Mouse (Mus musculus) heart, postnatal 0 days (tissue): Measurements from ENCODE around the gene Kctd19.

Experiments
- CTCF ChIP-seq: IDR thresholded peaks from 2 replicates; pipeline ENCODE4 v1.5.1; 2016; ENCODE audit warnings: antibody characterized with exemption, control low read depth, low read depth
- EP300 ChIP-seq: IDR thresholded peaks from 2 replicates; pipeline ENCODE4 v1.6.1; 2016; ENCODE audit warnings: antibody characterized with exemption, low read depth

DNA sequence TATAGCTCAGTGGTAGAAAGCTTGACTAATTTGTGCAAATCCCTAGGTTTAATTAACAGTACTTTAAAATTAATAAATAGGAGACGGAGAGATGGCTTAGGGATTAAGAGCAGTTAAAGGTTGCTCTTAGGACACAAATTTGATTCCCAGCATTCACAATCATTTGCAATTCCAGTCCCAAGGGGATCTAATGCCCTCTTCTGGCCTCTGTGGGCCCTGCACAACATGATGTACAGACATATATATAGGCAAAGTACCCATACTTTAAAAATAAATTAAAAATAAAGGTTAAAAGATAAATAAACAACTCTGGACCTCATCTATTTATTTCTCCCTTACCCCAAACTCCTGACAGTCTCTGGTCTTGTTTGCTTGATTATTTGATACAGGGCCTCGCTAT, 5.7 kb upstream of the Kctd19 start:
- TF ChIP-seq CTCF: no peak
- no peak for TF ChIP-seq EP300
